Mouse (Mus musculus): ENCODE results near the gene Lyrm9.
A peak's percentile ranks its signal among the peaks of the same experiment; 100 is the strongest.
"Not testable (repeated sequence)": the region's sequence is repeated elsewhere in the genome, so short reads cannot be mapped to it uniquely, and the experiment has no call there.

The Lyrm9 gene

DNA sequence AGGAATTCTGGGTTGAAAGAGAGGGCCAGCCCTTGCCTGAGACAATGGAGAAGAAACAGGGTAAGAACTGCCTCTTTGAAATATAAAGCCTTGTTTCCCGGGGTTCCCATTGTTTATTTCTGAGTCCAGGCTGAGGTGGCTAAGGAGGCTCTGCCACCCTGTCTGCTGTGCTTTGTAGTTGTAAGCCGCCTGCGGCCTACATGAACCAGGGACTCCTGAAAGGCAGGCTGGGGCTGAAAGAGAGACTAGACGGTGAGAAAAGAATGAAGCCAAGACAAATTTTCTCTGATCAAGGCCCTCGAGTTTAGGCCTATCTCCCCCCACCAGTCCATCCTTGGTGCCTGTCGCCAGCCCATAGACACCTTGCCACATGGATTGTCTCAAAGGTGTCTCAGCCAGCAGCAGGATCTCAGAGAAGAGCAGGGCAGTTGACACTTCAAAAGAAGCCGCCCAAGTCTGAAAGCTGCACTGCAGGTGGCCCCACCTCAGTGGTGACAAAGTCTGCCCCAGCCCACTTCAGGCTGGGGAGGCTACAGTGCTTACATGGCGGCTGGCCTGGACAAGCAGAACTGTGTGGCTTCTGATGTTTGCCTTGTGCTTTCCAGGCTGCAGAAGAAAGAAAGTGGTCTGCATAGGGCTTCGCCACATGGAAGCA lies 25.0 kb downstream of the Lyrm9 start:
- no peak for DNase-seq (ENCODE audit: low spot score)

DNA sequence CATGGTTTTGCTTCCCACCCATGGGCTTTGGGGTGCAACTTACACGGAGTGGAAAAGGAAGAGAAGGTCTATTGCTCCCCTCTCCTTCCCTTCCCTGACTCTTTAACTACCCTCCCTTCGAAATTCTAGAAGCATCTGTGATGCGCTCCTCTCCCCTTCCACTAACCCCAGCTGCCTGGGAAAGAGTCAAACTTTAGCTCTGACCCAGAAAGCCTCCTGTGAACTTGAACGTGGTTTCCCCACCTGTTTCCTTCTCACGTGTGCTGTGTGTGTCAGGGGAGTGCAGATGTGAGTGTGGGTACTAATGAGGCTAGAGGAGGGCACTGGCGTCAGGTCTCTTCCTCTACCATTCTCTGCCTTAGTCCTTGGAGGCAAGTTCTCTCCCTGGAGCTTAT lies 25.5 kb downstream of the Lyrm9 start:
- DNase-seq (ENCODE audit: low spot score) = no peak

DNA sequence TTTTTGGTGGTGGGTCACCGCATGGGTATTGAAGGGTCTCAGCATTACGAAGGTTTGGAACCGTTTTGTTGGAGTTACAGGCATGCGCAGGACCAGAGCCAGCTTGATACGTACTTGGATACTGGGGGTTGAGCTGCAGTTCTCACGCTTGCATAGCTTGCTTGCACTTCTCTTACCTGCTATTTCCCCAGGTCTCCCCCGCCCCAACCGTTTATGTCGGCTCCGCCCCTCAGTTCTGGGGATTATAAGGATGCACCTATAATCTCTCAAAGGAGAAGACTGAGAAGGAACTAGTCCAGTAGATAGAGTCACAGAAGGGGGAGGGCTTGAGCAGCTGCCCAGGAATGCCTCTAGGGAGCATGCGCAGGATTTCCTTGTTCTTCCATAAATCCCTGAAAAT lies 26.1 kb downstream of the Lyrm9 start:
- no peak for DNase-seq (ENCODE audit: low spot score)

DNA sequence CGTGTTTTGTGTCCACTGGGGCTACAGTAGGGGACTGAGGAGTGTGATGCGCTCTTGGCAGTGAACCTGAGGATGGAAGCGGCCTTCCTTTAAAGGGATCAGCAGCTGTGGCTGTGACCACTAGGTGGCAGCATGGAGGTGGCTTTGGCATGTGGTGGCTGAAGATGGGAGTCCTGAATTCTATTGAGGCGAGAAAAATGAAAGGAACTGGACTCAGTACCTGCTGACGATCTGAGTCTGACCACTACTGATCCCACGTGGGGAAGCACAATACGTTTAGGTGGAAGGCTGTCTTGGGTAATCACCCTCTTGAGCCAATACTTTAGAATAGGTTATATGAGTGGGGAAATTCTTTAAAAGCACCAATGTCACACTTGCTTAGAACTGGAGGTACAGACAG lies 29.9 kb downstream of the Lyrm9 start:
- peak; percentile 89 for DNase-seq (ENCODE audit: low spot score)

DNA sequence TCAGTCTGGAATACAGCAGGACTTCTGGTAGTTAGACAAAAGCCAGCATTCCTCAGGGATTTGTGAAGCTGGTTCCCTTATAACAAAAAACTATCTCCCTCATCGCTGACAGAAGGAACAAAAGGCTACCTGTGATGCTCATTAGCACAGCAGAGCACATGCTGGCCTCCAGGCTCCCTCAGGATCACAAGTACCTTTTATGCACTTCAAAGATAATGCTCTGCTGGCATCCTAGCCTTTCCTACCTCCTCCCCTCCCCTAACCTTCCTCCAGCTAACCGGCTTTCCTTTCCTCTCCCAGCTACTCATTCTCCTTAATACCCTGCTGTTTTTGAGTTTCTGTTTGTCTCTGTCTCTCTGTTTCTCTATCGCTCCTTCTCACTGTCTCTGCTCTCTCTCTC lies 31.2 kb downstream of the Lyrm9 start:
- no peak for DNase-seq (ENCODE audit: low spot score)

DNA sequence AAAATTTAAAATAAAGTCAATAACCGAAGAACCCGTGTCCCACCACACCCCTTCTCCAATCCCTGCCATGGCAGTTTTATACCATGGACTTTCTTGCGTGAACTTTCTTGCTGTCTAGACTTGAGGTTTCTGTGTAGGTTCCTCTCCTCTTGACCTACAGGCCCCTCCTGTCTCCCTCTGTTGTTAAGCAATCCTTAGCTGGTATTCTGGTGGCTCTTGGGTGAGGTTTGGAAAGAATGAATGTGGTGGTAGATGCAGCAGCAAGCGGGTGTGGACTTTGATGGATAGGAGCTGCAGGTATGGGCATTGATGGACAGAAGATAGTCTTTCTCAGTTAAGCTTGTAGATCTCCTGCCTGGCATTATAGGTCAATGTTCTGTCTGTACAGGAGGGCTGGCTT lies 37.5 kb downstream of the Lyrm9 start:
- no peak for DNase-seq (ENCODE audit: low spot score)

DNA sequence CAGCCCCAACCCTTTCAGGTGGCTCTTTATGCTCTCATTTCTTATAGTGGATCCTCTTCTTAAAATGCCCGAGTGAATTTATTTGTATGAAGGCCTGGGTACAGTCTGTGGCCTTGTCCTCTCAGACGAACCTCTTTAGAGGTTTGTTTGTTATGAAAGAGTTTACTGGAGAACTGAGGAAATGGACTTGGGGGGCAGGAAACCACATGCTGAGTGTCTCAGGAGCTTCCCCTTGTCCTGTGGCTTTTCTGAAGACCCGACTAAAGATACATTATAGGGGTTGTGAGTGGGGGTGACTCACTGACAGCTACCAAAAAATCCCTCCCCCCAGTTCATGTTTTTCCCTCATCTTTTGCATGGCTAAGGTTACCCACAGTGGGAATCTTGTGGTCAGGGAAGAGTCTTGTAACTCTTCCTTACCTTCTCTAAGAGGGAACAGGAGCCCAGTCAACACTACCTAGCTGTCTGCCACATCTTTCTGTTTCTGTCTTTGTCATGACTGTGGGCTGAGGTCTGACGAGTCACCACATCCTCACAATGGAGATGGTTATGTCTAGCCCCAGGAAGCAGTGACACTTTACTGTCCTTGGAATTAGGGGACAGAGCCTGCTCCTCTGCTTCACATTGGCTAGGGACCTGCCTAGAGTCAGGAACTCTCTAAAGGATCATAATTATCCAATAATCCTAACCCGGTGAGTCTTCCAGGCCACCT lies 38.3 kb downstream of the Lyrm9 start:
- no peak for DNase-seq (ENCODE audit: low spot score)

DNA sequence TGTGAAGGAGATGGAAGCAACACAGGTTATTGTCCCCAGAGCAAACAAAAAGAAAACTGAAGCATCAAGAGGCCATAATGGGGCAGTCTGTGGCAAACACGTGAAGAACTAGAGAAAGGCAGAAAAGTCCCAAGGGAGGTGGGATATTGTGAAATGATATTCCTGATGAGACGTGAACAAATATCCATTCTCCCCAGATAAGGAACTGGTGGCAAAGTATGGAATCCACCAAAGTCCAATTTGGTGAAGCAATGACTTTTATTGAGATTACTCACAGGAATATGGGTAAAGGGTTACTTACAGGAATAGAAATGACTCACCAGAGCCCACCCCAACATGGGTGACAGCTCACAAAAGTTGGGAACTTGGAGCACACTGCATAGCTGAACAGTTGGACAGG lies 38.9 kb downstream of the Lyrm9 start:
- DNase-seq (ENCODE audit: low spot score) = no peak

DNA sequence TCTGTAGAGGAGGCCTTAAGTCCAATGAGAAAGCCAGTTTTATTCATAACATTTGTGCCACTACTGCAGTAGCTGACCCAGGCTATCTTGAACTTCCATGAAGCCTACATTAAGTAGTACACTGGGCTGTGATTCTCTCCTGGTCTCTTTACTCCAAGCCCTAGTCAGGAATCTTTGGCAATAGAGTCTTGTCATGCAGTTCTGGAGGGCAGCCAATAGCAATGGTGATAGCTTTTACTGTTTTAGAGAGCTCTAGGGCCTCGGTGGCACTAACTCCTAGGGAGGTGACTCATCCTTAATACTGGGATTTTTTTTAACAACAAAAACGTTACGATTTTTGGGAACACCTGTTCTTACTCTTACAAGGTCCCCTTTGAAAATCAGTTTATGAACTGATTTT lies 40.1 kb downstream of the Lyrm9 start:
- DNase-seq (ENCODE audit: low spot score) = no peak

DNA sequence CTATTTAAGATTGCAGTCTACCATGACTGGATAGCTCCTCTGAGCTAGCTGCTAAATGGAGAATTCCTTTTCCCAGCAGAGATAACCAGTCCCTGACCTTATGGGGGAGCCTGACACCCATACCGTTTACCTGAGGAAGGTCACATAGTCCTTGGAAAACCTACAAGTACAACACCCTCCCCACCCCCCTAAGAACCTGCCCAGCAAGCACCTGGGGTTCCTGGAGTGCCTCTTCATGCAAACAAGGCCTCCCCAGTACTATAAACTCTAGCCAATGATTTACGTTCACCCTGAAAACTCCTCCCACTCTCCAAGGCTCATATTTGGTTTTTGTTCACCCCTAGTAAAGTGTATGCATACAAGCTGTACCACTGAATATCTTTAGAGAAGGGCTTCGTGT lies 41.3 kb downstream of the Lyrm9 start:
- DNase-seq (ENCODE audit: low spot score) = no peak

DNA sequence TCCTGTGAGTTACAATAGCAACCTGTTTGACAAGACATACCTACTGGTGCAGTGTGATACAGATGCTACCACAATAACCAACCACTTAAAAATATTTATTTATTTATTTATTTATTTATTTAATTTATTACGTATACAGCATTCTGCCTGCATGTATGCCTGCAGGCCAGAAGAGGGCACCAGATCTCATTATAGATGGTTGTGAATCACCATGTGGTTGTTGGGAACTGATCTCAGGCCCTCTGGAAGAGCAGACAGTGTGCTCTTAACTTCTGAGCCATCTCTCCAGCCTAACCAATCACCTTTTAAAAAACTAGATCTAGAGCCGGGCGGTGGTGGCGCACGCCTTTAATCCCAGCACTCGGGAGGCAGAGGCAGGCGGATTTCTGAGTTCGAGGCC lies 42.8 kb downstream of the Lyrm9 start:
- not testable (repeated sequence) for DNase-seq (ENCODE audit: low spot score)

DNA sequence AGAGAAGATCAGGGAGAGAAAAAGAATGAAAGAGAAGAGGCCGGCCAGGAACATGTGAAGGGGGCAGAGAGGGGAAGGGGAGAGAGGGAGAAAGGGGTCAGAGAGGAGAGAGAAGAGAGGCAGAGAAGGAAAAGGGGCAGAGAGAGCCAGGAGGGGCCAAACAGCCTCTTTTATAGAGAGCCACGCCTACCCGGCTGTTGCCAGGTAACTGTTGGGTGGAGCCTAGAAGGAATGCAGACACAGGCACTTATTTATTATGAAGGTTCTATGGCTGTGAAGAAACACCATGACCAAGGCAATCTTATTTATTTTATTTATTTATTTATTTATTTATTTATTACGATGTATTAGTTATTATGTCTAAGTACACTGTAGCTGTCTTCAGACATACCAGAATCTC lies 44.5 kb downstream of the Lyrm9 start:
- DNase-seq (ENCODE audit: low spot score) = no peak

DNA sequence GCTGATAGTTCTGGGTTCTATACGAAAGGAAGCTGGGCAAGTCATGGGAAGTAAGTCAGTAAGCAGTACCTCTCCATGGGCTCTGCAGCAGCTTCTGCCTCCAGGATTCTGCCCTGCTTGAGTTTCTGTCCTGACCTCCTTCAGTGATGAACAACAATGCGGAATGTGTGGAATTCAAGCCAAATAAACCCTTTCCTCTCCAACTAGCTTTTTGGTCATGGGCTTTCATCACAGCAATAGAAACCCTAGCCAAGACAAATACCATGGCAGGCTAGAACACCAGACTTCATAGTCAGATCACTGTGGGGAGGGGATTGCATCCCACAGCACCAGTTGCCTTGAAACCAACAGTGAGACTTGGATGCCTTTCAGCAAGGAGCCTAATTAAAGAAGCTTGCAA lies 46.4 kb downstream of the Lyrm9 start:
- DNase-seq (ENCODE audit: low spot score) = no peak

DNA sequence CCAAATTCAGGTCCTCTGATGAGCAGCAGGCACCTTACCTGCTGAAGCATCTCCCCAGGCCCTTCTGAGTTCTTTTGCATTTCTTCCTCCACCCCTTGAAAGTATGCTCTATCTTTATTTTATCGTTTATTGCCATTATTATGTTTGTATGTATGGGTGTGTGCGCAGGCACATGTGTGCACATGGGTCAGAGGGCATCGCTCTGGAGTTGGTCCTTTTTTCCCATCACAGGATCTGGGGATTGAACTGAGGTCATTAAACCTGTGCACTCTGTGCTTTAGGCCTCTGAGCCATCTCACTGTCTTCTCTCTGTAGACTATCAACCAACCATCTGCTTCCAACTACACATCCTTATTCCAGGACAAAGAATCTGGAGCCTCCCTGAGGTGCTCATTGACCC lies 53.3 kb downstream of the Lyrm9 start:
- no peak for DNase-seq (ENCODE audit: low spot score)

DNA sequence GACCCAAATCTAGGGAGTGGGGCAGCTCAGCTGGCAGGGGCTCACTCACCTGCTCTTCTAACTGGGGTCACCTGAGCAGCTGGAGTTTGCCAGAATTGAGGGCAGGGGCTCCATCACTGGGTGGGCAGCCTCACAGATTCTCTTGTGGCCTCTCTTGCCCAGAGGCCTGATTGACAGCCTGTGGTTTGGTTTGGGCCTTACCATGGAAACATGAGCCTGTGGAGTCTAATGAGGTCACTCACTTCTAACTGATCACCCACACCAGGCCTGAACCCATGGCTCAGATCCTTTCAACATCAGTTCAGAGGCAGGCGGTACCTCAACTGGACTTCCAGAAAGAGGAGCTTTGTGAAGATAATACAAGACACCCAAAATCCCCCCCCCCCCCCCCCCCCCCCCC lies 60.3 kb downstream of the Lyrm9 start:
- no peak for DNase-seq (ENCODE audit: low spot score)

DNA sequence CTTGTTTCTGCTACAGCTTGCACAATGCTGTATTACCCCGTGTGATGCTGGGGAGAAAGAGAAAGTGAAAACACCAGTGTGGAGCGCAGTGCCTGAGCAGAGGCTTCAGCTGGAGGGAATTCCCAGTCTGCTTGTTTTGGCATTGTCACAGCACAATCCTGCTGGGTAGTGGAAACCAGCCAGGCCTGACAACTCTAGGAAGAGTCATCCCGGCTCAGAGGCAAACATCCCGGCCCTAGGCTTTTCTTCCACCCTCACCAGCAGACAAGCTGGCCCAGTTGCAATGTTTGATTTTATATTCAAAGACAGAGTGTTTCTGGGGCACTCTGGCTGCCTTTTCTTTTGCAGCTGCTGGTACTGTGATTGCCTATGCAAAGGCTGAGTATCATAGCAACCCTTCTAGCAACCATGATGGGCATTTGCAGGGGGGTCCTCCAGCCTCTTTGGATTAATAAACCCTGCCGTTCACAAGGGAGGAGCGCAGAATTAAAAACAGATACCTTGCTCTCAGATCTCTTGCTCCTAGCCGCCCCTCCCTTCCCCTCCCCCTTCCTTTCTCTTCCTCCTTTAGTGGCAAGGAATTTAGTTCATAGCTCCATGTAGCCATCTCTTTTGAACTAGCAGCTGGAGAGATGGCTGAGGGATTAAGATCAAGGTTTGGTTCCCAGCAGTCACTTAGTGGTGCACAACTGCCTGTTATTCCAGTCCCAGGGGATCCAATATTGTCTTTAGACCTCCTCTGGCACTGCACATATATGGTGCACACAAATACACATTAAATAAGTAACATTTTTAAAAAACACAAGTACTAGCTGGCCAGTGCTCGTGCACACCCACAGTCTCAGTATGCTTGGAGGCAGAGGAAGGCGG lies 61.0 kb downstream of the Lyrm9 start:
- peak; percentile 79 for DNase-seq (ENCODE audit: low spot score)

DNA sequence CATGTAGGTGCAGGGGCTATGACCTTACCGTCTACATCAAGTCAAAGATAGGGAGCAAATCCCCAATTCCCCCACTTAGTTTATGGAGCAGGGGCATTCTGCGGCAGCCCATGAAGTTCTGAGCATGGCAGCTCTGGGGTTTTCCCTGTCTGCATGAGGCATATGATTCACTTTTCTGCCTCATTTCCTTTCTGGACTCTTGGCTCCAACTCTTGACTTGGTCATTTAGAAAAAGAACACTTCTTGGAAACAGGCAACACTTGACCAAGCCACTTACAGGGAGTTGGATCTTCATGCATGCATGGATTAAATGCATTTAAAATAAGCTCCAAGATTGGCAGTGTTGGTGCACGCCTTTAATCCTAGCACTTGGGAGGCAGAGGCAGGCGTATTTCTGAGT lies 62.8 kb downstream of the Lyrm9 start:
- no peak for DNase-seq (ENCODE audit: low spot score)
